Mouse (Mus musculus) limb, embryonic 14.5 days (tissue): ENCODE measurements around the gene Cdc14a. TPM values are rescaled to one million over a fixed set of nuclear protein-coding genes. Genes with fewer than 3 reads are reported as not detected.

Source experiments
- ATAC-seq: fragments of 200-750 bp; cut with Nextera tagmentation; 2 replicates; pipeline ENCODE4 v1.8.0; 2017; ENCODE audit warnings: low read depth, moderate number of reproducible peaks, moderate TSS enrichment; ENCODE audit not compliant: low FRiP score
- DNase-seq: peaks from one replicate; pipeline ENCODE4 v3.0.0-alpha.2; 2015; ENCODE audit warnings: low spot score
- H3K27ac ChIP-seq: fragments of 300-500 bp; sonication (generic); replicated peaks from 2 replicates; pipeline ENCODE4 v1.5.1; 2014; ENCODE audit warnings: low read depth, mild to moderate bottlenecking, low read length, moderate library complexity, mixed read lengths
- H3K27me3 ChIP-seq: fragments of 300-500 bp; sonication (generic); 2 replicates; pipeline ENCODE4 v1.6.1; 2014; ENCODE audit warnings: low read length, mixed read lengths; ENCODE audit not compliant: control insufficient read depth, insufficient read depth
- H3K36me3 ChIP-seq: fragments of 300-500 bp; sonication (generic); 2 replicates; pipeline ENCODE4 v1.6.1; 2014; ENCODE audit warnings: mild to moderate bottlenecking, low read length, moderate library complexity, mixed read lengths; ENCODE audit not compliant: control insufficient read depth, insufficient read depth
- H3K4me1 ChIP-seq: fragments of 300-500 bp; sonication (generic); 2 replicates; pipeline ENCODE4 v1.6.1; 2014; ENCODE audit warnings: antibody characterized with exemption, low read length, mixed read lengths; ENCODE audit not compliant: control insufficient read depth, insufficient read depth
- H3K4me2 ChIP-seq: fragments of 300-500 bp; sonication (generic); replicated peaks from 2 replicates; pipeline ENCODE4 v1.6.1; 2014; ENCODE audit warnings: low read depth, mild to moderate bottlenecking, low read length, moderate library complexity; ENCODE audit not compliant: severe bottlenecking
- H3K4me3 ChIP-seq: fragments of 300-500 bp; sonication (generic); replicated peaks from 2 replicates; pipeline ENCODE4 v1.5.1; 2014; ENCODE audit warnings: low read length
- H3K9ac ChIP-seq: fragments of 300-500 bp; sonication (generic); 2 replicates; pipeline ENCODE4 v1.6.1; 2014; ENCODE audit warnings: mild to moderate bottlenecking, low read depth, low read length, moderate library complexity; ENCODE audit not compliant: severe bottlenecking
- H3K9me3 ChIP-seq: fragments of 300-500 bp; sonication (generic); 2 replicates; pipeline ENCODE4 v1.6.1; 2016; ENCODE audit warnings: low read length; ENCODE audit not compliant: control insufficient read depth
- POLR2A ChIP-seq: fragments of 200-500 bp; IDR thresholded peaks from 2 replicates; pipeline ENCODE4 v1.8.0; 2012; ENCODE audit warnings: inconsistent platforms, mild to moderate bottlenecking, moderate library complexity, borderline replicate concordance; ENCODE audit not compliant: insufficient read depth, insufficient read length; ENCODE audit errors: extremely low read depth
- WGBS: fragments of 180-500 bp; shearing (Covaris S2); extraction: QIAGEN DNeasy Blood & Tissue Kit; methylation state at CpG from one replicate; pipeline ENCODE4 v1.1.7; 2014; 5-methylcytosine and 5-hydroxymethylcytosine counted together
- polyA plus RNA-seq, 2 experiments: library from polyadenylated mRNA; depleted of rRNA in 1 of 2; stranded (reverse) in 1 of 2; unstranded in 1 of 2; fragments of >200 nt; fragmentation: Nextera tagmentation in 1 of 2; extraction: Ambion mirVana in 1 of 2; gene quantifications; 2 replicates each; pipeline versions ENCODE4 v1.2.1 to v1.2.3; 2012 to 2014

Gene Cdc14a
- polyA plus RNA-seq, 2 experiments: 8.4 TPM

GRCm38 (mm10) chr3:116422795-116423352 lies 958 bp downstream of the Cdc14a start:
- Histone ChIP-seq H3K4me2 (peak overlapping the region; percentile 69), H3K27me3 (no peaks in the 10 kb centered on the region), H3K4me3 (peak overlapping the region; percentile 95), H3K9ac (peak overlapping the region; percentile 84), H3K4me1 (peaks cover 16% of the 10 kb centered on the region), H3K36me3 (peaks cover 13% of the 10 kb centered on the region; the same call in 1 of the 2 replicates), H3K9me3 (no peaks in the 10 kb centered on the region), H3K27ac (peak overlapping the region; percentile 79)
- 0% methylated on average over 23 of the region's 23 CpGs for WGBS
- peak; percentile 83 for DNase-seq
- no peak for TF ChIP-seq POLR2A
- ATAC-seq: peak; percentile 10; the same call in 1 of the 2 replicates

DNA sequence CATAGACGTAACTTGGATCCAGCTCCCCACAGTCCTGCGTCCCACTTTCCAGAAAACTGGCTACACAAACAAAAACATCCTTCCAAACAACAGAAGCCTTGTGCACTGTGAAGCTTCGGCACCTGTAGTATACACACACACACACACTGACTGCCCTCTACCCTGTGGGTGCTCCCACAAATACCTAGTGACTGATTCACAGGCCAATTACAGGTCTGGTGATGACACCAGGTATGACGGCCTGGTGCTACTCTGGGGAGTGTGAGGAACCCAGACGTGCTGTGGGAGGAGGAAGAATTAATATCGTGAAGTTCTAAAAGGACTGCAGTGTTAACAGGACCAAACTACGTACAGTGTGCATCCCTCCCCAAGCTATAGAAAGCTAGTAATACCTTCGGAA lies 1.8 kb downstream of the Cdc14a start:
- H3K27ac ChIP-seq: no peak overlapping the region
- H3K4me1 ChIP-seq: peaks cover 16% of the 10 kb centered on the region
- peak overlapping the region; percentile 69 for H3K4me2 ChIP-seq
- H3K27me3 ChIP-seq: no peaks in the 10 kb centered on the region
- no peaks in the 10 kb centered on the region for H3K9me3 ChIP-seq
- ATAC-seq (no peak), DNase-seq (no peak)
- H3K4me3 ChIP-seq: peak overlapping the region; percentile 95
- H3K36me3 ChIP-seq: peaks cover 17% of the 10 kb centered on the region; the same call in 1 of the 2 replicates
- H3K9ac ChIP-seq: 0 out of 2 replicates have a peak overlapping the region, but pooled peaks have one; percentile 34
- TF ChIP-seq POLR2A: no peak
- 39% methylated on average over 8 of the region's 8 CpGs for WGBS

DNA sequence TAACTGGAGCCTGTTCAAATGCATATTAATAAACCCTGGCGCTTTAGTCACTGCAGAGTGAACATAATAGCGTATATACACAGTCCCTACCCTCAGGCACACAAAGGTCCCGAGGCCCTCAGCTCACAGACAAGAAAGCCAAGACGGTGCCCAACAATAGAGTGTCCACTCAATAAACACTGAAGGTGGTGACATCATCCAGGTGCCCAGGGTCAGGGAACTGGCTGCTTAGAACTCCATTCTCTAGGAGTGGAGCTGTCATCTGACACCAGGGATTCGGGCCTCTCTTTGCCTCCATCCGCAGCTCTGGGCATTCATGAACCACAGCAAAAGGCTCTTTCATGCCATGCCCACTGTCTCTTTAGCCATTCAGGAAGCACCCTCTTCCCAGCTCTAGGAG lies 2.7 kb downstream of the Cdc14a start:
- Histone ChIP-seq H3K4me3 (no peak overlapping the region), H3K4me2 (no peak overlapping the region), H3K27ac (no peak overlapping the region), H3K27me3 (no peaks in the 10 kb centered on the region), H3K4me1 (peaks cover 16% of the 10 kb centered on the region), H3K36me3 (peaks cover 23% of the 10 kb centered on the region), H3K9ac (no peak overlapping the region), H3K9me3 (peaks cover 5% of the 10 kb centered on the region; the same call in 1 of the 2 replicates)
- DNase-seq (no peak), ATAC-seq (no peak)
- WGBS: 62% methylated on average over 6 of the region's 6 CpGs
- no peak for TF ChIP-seq POLR2A

DNA sequence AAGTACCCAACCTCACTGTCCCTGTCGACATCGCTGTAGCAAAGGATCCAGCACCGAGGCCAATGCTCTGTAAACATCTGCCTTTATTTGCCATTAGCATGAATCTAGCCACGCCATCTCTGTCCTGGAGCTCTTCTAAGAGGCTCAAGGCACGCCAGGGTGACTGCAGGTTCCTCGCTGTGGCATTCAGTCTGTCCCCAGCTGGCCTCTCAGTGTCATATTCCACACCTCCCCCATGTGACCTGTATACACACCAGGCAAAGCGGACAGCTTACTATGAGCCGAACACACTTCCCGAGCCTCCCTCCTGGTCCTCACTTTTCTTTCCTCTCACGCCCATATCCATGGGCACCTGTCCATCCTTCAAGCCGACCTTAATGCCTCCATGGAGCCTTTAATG lies 4.0 kb downstream of the Cdc14a start:
- Histone ChIP-seq H3K4me3 (no peak overlapping the region), H3K4me1 (peaks cover 13% of the 10 kb centered on the region), H3K27me3 (no peaks in the 10 kb centered on the region), H3K36me3 (peaks cover 31% of the 10 kb centered on the region), H3K9ac (no peak overlapping the region), H3K4me2 (no peak overlapping the region), H3K9me3 (peaks cover 5% of the 10 kb centered on the region; the same call in 1 of the 2 replicates), H3K27ac (no peak overlapping the region)
- WGBS: 87% methylated on average over 11 of the region's 11 CpGs
- no peak for TF ChIP-seq POLR2A
- ATAC-seq (no peak), DNase-seq (no peak)

DNA sequence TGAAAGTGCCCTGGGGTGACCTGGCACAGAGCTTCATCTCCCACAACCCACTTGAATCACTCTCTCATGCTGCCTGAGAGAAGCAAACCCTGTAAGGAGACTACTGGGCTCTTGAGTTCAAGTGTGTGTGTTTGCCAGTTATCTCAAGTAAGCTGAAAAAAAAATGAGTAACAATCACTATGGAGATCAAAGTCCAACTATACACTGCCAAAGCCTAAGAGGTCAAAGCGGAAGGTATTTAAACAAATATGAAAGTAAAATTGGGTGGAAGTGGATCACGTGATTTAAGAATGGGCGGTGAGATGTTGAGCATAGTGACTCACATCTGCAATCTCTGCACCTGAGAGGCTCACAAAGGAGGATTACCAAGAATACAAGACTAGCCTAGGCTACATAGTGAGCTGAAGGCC lies 9.4 kb downstream of the Cdc14a start:
- Histone ChIP-seq H3K9ac (no peak overlapping the region), H3K36me3 (peaks cover 27% of the 10 kb centered on the region), H3K4me2 (no peak overlapping the region), H3K9me3 (peaks cover 5% of the 10 kb centered on the region; the same call in 1 of the 2 replicates), H3K27ac (no peak overlapping the region), H3K4me3 (no peak overlapping the region), H3K27me3 (no peaks in the 10 kb centered on the region), H3K4me1 (peaks cover 21% of the 10 kb centered on the region)
- WGBS: 94% methylated on average over 3 of the region's 3 CpGs
- no peak for TF ChIP-seq POLR2A
- no peak for ATAC-seq
- no peak for DNase-seq
